Mouse (Mus musculus) heart, adult 2 months (tissue): ENCODE results near the gene Itga2b.

Source experiments
- CTCF ChIP-seq: fragments of 200-600 bp; IDR thresholded peaks from 2 replicates; pipeline ENCODE4 v1.8.1; 2022; ENCODE audit warnings: antibody characterized with exemption, mild to moderate bottlenecking, moderate library complexity
- POLR2A ChIP-seq: fragments of 200-500 bp; IDR thresholded peaks from 2 replicates; pipeline ENCODE4 v1.6.1; 2011; ENCODE audit warnings: mild to moderate bottlenecking, low read depth, low read length, control low read depth; ENCODE audit not compliant: insufficient read depth

DNA sequence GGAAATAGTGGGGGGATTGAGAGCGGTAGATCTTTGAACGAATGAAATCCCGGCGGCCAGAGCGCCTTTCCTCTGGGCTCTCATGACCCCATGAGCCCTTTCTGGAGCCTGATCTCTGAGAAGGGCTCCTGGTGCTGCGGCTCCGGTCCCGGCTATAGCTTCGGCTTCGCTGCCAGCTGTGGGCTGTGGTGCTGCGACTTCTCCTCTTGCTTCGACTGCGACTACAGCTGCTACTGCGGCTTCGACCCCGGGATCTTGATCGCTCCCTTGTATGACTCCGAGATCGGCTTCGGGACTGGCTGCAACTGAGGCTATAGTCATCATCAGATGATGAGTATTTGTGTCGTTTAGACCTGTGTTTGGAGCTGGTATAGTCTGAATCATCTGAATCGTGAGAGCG, 9.7 kb upstream of the Itga2b start:
- TF ChIP-seq CTCF (no peak), POLR2A (no peak)
